Mouse (Mus musculus): Measurements from ENCODE around the gene Ccdc12. TPM values are rescaled to one million over a fixed set of nuclear protein-coding genes. Genes with fewer than 3 reads are reported as not detected.

Ccdc12 gene
- total RNA-seq, 2 experiments from 2014 or later, result 32.8 to 67.1 TPM

DNA sequence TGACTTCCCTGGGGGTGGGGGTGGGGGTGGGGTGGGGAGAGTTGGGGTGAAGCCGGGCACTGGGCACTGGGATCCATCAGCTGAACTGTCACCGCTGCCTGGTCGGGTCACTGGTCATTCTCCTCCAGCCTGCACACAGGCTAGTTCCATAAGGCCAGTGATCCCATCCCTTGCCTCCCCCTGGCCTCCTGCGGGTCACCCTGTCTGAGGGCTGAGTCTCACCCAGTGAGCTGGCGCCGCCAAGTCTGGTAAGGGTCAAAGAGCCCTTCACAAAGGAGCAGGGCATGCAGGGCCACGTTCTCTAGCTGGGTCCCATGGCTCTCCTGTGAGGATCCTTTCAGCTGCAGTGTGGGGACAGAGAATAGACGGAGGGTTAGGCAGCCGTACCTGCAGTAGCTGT lies 12.5 kb upstream of the Ccdc12 start:
- ATAC-seq (replicated peaks; ENCODE audit: low FRiP score, poor library complexity, severe bottlenecking), result no peak

DNA sequence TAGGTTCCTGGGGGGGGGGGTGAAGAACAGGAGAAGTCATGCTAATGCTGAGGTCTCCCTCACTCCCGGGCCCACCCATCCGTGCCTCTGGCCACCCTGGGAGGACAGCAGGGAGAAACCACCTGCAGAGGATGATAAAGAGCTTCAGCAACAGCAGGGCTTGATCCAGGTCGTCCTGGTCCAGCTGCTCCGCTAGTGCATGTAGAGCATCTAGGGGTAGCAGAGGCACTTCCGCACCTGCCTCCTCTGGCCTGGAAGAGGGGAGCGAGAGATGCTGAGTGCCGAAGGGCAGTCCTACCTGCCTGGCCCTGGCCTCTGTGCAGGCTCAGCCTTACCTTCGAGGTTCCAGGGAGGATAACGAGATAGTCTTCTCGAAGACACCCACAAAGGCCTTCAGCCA lies 12.0 kb upstream of the Ccdc12 start:
- no peak for ATAC-seq (replicated peaks; ENCODE audit: low FRiP score, poor library complexity, severe bottlenecking)

GRCm38 (mm10) chr9:110645219-110645618 lies 11.1 kb upstream of the Ccdc12 start:
- no peak for ATAC-seq (replicated peaks; ENCODE audit: low FRiP score, poor library complexity, severe bottlenecking)

GRCm38 (mm10) chr9:110649775-110650174 lies 6.5 kb upstream of the Ccdc12 start:
- ATAC-seq (replicated peaks; ENCODE audit: low FRiP score, poor library complexity, severe bottlenecking), result no peak

- ATAC-seq (replicated peaks; ENCODE audit: low FRiP score, poor library complexity, severe bottlenecking), result no peak
Measured at GRCm38 (mm10) chr9:110651931-110652722, 4.2 kb upstream of the Ccdc12 start.

DNA sequence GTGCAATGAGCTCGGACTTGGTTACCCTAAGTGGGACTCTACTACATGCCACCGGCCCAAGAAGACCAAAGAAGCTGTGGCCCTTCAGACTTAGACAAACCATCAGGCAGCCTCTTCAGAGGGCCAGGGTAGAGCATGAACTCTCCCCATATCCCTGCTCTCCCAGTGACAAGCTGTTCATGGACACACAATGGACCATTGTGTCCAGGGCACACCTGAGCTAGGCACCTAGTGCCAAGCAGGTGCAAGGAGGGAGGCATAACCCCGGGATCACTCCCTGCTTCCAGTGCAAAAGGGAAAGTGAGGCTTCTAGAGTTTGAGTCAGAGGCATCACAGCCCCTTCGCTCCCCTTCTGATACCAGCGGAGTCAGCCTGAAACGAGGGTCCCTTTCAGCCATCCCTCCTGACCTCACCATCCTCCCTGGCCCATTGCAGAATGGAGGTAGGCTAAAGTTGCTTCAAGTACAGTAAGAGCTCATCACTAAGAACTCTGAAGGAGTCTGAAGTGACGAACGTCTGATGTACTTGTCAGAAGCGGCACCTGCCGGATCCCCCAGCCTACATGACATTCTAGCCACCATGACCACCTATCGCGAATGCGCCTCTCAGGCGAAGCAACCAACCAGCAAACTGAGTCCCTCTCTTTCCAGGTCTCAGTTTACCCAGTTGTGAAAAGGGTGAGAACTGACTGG lies 3.2 kb upstream of the Ccdc12 start:
- ATAC-seq (replicated peaks; ENCODE audit: low FRiP score, poor library complexity, severe bottlenecking), result no peak

DNA sequence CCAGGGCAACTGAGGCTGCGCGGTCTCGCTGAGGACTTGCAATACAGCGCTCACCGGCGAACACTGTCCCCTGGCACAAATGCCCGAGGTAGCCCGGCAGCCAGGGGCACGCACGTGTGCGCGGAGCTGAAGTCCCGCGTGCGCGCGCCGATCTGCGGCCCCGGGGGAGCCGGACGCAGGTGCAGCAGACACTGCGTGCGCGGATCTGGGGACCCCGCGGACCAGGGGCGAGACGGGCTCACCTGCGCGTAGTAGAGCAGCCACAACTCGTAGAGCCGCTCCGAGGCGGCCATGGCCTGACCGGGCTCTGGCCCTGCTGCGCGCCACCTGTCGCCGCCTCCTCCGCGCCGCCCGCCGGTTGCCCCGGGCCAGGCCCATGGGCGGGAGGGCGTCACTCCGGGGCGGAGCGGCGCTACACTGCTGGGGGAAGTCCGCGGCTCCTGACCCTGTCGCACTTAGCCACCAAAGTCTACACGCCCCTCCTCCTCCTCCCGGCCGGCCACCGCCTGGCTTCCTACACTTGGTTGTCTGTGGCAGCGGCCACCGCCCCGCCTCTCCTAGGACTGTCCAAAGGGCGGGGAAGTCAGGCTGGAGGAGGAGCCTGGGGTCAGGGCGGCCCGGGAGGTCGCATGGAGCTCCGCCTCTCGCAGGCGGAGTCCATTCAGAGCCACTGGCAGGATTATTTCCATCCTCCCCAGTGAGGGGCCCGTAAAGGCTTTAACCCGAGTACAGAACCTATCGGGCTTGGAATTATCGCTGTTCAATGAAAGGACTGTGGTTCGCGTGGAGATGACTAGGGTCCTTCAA lies 2.4 kb upstream of the Ccdc12 start, which contains the start of gene Nbeal2:
Gene Nbeal2, minus strand, starts transcription at position 507 of the 807 bp plus-strand sequence.
- ATAC-seq (replicated peaks; ENCODE audit: low FRiP score, poor library complexity, severe bottlenecking), result peak; percentile 80

DNA sequence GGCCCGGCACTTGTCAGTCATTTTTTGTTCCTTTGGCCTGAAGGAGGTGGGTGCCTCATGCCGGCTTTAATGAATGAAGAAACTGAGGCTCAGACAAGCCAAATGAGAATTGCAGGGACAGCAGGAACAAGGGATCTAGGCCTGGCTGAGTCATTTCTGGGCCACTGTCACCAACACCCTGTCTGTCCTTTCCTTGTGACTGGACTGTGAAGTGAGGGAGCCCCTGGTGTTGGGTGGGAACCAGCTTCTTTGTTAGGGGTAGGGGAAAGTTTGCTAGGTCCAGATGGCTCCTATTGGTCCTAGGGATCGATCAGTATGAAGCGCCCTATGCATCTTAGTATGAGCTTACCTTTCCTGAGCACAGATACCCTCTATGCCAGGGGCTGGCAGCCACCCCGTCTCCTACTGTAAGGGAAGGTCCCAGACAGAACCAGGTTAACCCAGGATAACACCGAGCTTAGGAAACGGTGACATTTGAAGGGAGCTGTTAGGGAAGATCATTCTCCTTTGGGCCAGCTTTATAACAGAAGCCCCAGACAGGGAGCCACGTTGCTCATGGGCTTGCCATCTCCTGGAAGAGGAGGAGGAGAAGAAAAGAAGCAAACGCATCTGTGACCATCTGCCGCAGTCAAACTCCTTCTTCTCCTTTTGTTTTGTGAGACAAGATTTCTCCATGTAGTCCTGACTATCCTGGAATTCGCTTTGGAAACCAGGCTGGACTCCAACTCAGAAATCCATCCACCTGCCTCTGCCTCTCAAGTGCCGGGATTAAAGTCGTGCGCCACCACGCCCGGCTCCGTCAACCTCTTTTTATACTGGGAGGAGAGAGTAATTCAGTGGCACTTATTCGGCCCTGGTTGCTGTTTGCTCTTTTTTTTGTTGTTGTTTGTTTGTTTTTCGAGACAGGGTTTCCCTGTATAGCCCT lies 1.3 kb upstream of the Ccdc12 start:
- no peak for ATAC-seq (replicated peaks; ENCODE audit: low FRiP score, poor library complexity, severe bottlenecking)

GRCm38 (mm10) chr9:110655651-110656007 lies 674 bp upstream of the Ccdc12 start:
- ATAC-seq (replicated peaks; ENCODE audit: low FRiP score, poor library complexity, severe bottlenecking), result no peak

DNA sequence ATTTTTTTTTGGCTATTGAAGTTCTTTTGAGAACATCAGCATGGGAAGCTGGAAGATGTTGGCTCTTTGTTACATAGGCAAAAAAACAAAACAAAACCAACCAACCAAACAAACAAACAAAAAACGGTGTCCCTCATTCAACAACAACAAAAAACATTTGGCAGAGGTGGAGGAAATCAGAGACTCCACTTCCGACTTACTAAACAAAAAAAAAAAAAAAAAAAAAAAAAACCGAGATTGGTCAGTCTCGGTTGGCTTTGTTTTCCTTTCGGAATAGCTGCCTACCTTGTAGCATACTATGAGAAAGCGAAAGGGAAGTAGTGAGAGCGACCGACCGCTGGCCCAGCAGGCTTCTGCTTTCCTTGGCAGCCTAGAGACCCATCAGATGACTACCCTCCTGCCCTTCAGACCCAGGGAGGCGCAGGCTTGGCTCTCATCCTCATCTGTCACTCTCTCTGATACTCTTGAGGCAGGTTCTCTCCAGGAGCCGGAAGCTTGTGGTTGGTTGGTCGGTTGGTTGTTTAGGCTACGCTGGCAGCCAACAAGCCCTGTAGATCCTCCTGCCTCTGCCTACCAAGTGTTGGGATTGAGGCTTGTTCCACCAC lies 1.3 kb downstream of the Ccdc12 start:
- ATAC-seq (replicated peaks; ENCODE audit: low FRiP score, poor library complexity, severe bottlenecking), result no peak

DNA sequence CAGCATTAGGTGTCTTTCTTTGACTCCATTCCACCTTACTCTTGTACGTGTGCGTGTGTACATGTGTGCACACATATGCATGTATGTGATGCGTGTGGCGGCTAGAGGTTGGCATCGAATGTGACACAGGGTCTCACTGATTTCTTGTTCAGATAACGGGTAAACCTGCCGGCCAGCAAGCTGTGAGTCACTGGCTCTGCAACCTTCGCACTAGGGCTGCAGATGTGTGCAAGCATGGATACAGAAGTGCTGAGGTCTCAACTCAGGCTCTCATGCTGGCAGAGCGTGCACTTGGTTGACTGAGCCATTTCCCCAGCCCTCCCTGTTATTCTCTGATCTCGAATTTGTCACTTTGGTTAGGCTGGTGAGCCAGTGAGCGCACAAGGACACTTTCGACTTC lies 3.2 kb downstream of the Ccdc12 start:
- ATAC-seq (replicated peaks; ENCODE audit: low FRiP score, poor library complexity, severe bottlenecking), result no peak

GRCm38 (mm10) chr9:110660208-110660607 lies 3.9 kb downstream of the Ccdc12 start:
- no peak for ATAC-seq (replicated peaks; ENCODE audit: low FRiP score, poor library complexity, severe bottlenecking)

- ATAC-seq (replicated peaks; ENCODE audit: low FRiP score, poor library complexity, severe bottlenecking), result no peak
Measured at GRCm38 (mm10) chr9:110660856-110661612, 4.7 kb downstream of the Ccdc12 start.

GRCm38 (mm10) chr9:110662844-110663243 lies 6.5 kb downstream of the Ccdc12 start:
- no peak for ATAC-seq (replicated peaks; ENCODE audit: low FRiP score, poor library complexity, severe bottlenecking)

DNA sequence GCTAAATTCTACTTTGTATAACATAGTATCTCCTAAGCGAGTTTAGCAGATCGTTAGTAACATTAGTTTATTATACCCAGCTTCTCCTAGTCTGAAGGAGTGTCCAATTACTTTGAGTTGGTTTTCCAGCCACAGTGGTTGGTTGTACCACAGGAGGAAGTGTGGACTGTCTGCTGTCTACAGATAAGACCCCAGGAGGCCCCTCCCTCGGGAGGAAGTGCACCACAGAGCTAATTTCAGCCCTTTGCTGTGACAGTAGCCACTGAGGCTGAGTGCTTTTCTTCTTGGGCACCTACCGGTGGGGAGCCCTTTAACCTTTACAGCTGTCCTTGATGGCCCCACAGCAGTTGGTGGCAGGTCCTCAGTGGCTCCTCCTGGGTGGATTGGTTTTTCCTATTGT lies 9.6 kb downstream of the Ccdc12 start:
- ATAC-seq (replicated peaks; ENCODE audit: low FRiP score, poor library complexity, severe bottlenecking), result peak; percentile 91

GRCm38 (mm10) chr9:110666374-110666773 lies 10.1 kb downstream of the Ccdc12 start:
- no peak for ATAC-seq (replicated peaks; ENCODE audit: low FRiP score, poor library complexity, severe bottlenecking)

DNA sequence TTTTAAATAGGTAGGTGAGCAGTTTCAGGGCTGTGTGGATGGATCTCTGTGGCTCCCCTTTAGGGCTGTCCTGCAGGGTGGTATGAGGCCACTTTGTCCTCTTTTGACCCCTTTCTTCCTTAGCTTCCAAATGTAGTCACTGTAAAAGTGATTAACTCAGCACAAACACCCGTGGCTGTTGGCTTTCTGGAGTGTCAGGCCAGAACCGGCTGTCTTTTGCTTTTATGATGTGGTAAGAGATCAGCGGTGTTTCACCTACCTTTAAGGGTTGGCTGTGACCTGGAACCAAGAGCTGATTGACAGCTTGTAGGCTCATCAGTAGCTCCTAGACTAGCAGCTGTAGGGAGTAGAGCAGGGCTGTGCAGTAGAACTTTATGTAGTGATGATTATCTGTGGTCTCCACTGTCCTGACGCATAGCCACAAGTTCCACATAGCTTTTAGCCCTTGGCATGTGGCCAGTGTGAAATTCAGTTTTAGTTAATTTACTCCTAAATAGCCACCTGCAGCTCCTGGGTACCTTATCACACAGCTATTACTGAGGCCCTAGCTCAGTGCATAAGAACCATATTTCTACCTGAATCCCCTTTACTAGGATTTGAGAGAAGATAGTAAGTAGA lies 11.0 kb downstream of the Ccdc12 start:
- ATAC-seq (replicated peaks; ENCODE audit: low FRiP score, poor library complexity, severe bottlenecking), result no peak

Measured in erythroid progenitor cell, adult 5-6 weeks (primary cell).